Mouse (Mus musculus) hindbrain, embryonic 10.5 days (tissue): ENCODE data around the gene Olfr215. TPM values are rescaled to one million over a fixed set of nuclear protein-coding genes. Genes with fewer than 3 reads are reported as not detected.
"Not testable (repeated sequence)": the region's sequence is repeated elsewhere in the genome, so short reads cannot be mapped to it uniquely, and the experiment has no call there.

Experiments used
- DNase-seq: peaks from one replicate; pipeline ENCODE4 v3.0.0-alpha.2; 2017; ENCODE audit warnings: low spot score
- H3K27ac ChIP-seq: fragments of 300-500 bp; sonication (generic); 2 replicates; pipeline ENCODE4 v1.5.1; 2016; ENCODE audit warnings: mild to moderate bottlenecking, moderate library complexity
- H3K27me3 ChIP-seq: fragments of 300-500 bp; sonication (generic); 2 replicates; pipeline ENCODE4 v1.6.1; 2016; ENCODE audit warnings: mild to moderate bottlenecking; ENCODE audit not compliant: poor library complexity, insufficient read depth, severe bottlenecking
- H3K36me3 ChIP-seq: fragments of 300-500 bp; sonication (generic); 2 replicates; pipeline ENCODE4 v1.6.1; 2016; ENCODE audit warnings: mild to moderate bottlenecking, moderate library complexity
- H3K4me1 ChIP-seq: fragments of 300-500 bp; sonication (generic); replicated peaks from 2 replicates; pipeline ENCODE4 v1.6.1; 2016; ENCODE audit warnings: mild to moderate bottlenecking
- H3K4me3 ChIP-seq: fragments of 300-500 bp; sonication (generic); 2 replicates; pipeline ENCODE4 v1.5.1; 2016; ENCODE audit warnings: mild to moderate bottlenecking, moderate library complexity
- H3K9me3 ChIP-seq: fragments of 300-500 bp; sonication (generic); 2 replicates; pipeline ENCODE4 v1.6.1; 2016; ENCODE audit warnings: mild to moderate bottlenecking, moderate library complexity
- WGBS: fragments of 180-500 bp; shearing (Covaris S2); methylation state at CpG from one replicate; pipeline ENCODE4 v1.1.7; 2016; 5-methylcytosine and 5-hydroxymethylcytosine counted together
- polyA plus RNA-seq: library from polyadenylated mRNA; unstranded; fragments of >200 nt; fragmentation: Nextera tagmentation; extraction: Ambion mirVana; gene quantifications from 2 replicates; pipeline ENCODE4 v1.2.1, GENCODE M21; 2016

The Olfr215 gene
- not detected in 2 replicates for polyA plus RNA-seq

- Histone ChIP-seq H3K9me3 (no peaks in the 10 kb centered on the region), H3K4me3 (no peak within 1 kb of the TSS), H3K27me3 (no peaks in the 10 kb centered on the region), H3K36me3 (no peaks in the 10 kb centered on the region), H3K4me1 (no peaks in the 10 kb centered on the region), H3K27ac (no peak within 1 kb of the TSS)
- DNase-seq: no peak
- 73% methylated on average over 4 of the region's 4 CpGs for WGBS
Observed at GRCm38 (mm10) chr6:116584095-116584494, at the start of gene Olfr215. TSS of gene Olfr215 (minus strand) at chr6:116584195.

- Histone ChIP-seq H3K36me3 (peaks cover 38% of the 10 kb centered on the region), H3K27me3 (no peaks in the 10 kb centered on the region), H3K4me3 (no peak overlapping the region), H3K9me3 (no peaks in the 10 kb centered on the region), H3K27ac (no peak overlapping the region), H3K4me1 (peaks cover 21% of the 10 kb centered on the region)
- peak; percentile 68 for DNase-seq
- 53% methylated on average over 1 of the region's 1 CpGs for WGBS
Observed at GRCm38 (mm10) chr6:116632129-116632528, 48.1 kb upstream of the Olfr215 start.

- Histone ChIP-seq H3K27ac (peak overlapping the region; percentile 100), H3K4me1 (peaks cover 33% of the 10 kb centered on the region), H3K36me3 (peaks cover 38% of the 10 kb centered on the region), H3K4me3 (no peak overlapping the region), H3K27me3 (no peaks in the 10 kb centered on the region), H3K9me3 (no peaks in the 10 kb centered on the region)
- no peak for DNase-seq
- 87% methylated on average over 10 of the region's 10 CpGs for WGBS
Observed at GRCm38 (mm10) chr6:116629766-116630165, 45.8 kb upstream of the Olfr215 start.

- Histone ChIP-seq H3K27ac (peak within 1 kb of the TSS; percentile 100), H3K36me3 (peaks cover 36% of the 10 kb centered on the region), H3K4me3 (peak within 1 kb of the TSS; percentile 91), H3K27me3 (no peaks in the 10 kb centered on the region), H3K4me1 (peaks cover 33% of the 10 kb centered on the region), H3K9me3 (no peaks in the 10 kb centered on the region)
- WGBS: under 1% methylated on average over 56 of the region's 56 CpGs
- DNase-seq: peak; percentile 88
Observed at GRCm38 (mm10) chr6:116628539-116629171, 44.7 kb upstream of the Olfr215 start, which contains the start of gene Zfp422. TSS of gene Zfp422 (minus strand) at chr6:116628999.

GRCm38 (mm10) chr6:116628095-116628494 is 44.1 kb upstream of the Olfr215 start:
- WGBS: 26% methylated on average over 9 of the region's 9 CpGs
- Histone ChIP-seq H3K36me3 (peaks cover 34% of the 10 kb centered on the region), H3K4me3 (peak overlapping the region; percentile 91), H3K27ac (peak overlapping the region; percentile 100), H3K27me3 (no peaks in the 10 kb centered on the region), H3K4me1 (peaks cover 33% of the 10 kb centered on the region), H3K9me3 (no peaks in the 10 kb centered on the region)
- DNase-seq: no peak

GRCm38 (mm10) chr6:116626417-116626816 is 42.4 kb upstream of the Olfr215 start:
- Histone ChIP-seq H3K4me1 (peaks cover 38% of the 10 kb centered on the region), H3K36me3 (peaks cover 34% of the 10 kb centered on the region)
- 96% methylated on average over 9 of the region's 9 CpGs for WGBS
- H3K4me3 ChIP-seq, H3K27ac ChIP-seq, DNase-seq, H3K9me3 ChIP-seq, H3K27me3 ChIP-seq: not testable (repeated sequence)

- WGBS: 69% methylated on average over 8 of the region's 8 CpGs
- no peak for DNase-seq
- Histone ChIP-seq H3K36me3 (peaks cover 26% of the 10 kb centered on the region), H3K4me1 (peaks cover 15% of the 10 kb centered on the region), H3K27me3 (no peaks in the 10 kb centered on the region), H3K9me3 (no peaks in the 10 kb centered on the region), H3K27ac (no peak overlapping the region), H3K4me3 (no peak overlapping the region)
Observed at GRCm38 (mm10) chr6:116621318-116622023, 37.5 kb upstream of the Olfr215 start.

- H3K9me3 ChIP-seq: no peaks in the 10 kb centered on the region
Observed at GRCm38 (mm10) chr6:116618073-116618472, 34.1 kb upstream of the Olfr215 start.

GRCm38 (mm10) chr6:116615719-116616118 is 31.7 kb upstream of the Olfr215 start:
- Histone ChIP-seq H3K9me3 (no peaks in the 10 kb centered on the region), H3K4me3 (no peak overlapping the region), H3K27ac (no peak overlapping the region), H3K36me3 (no peaks in the 10 kb centered on the region), H3K4me1 (no peaks in the 10 kb centered on the region), H3K27me3 (no peaks in the 10 kb centered on the region)
- no peak for DNase-seq
- 89% methylated on average over 2 of the region's 2 CpGs for WGBS

More at GRCm38 (mm10) chr6:116618073-116618472, 34.1 kb upstream of the Olfr215 start:
- H3K27me3 ChIP-seq: no peaks in the 10 kb centered on the region
- no peak overlapping the region for H3K4me3 ChIP-seq
- peaks cover 8% of the 10 kb centered on the region for H3K4me1 ChIP-seq
- DNase-seq: no peak
- no peak overlapping the region for H3K27ac ChIP-seq
- H3K36me3 ChIP-seq: no peaks in the 10 kb centered on the region

GRCm38 (mm10) chr6:116607230-116607629 is 23.2 kb upstream of the Olfr215 start:
- H3K27ac ChIP-seq: no peak overlapping the region
- no peaks in the 10 kb centered on the region for H3K9me3 ChIP-seq
- DNase-seq: no peak
- H3K4me1 ChIP-seq: no peaks in the 10 kb centered on the region
- no peaks in the 10 kb centered on the region for H3K27me3 ChIP-seq
- 50% methylated on average over 4 of the region's 4 CpGs for WGBS
- no peaks in the 10 kb centered on the region for H3K36me3 ChIP-seq
- no peak overlapping the region for H3K4me3 ChIP-seq

- not testable (repeated sequence) for H3K27me3 ChIP-seq, DNase-seq, H3K4me3 ChIP-seq, H3K36me3 ChIP-seq, H3K27ac ChIP-seq, H3K4me1 ChIP-seq, H3K9me3 ChIP-seq
Observed at GRCm38 (mm10) chr6:116600969-116601368, 17.0 kb upstream of the Olfr215 start.

- Histone ChIP-seq H3K27me3 (no peaks in the 10 kb centered on the region), H3K4me1 (no peaks in the 10 kb centered on the region), H3K9me3 (no peaks in the 10 kb centered on the region), H3K36me3 (no peaks in the 10 kb centered on the region), H3K27ac (no peak overlapping the region), H3K4me3 (no peak overlapping the region)
- 35% methylated on average over 3 of the region's 3 CpGs for WGBS
- peak; percentile 33 for DNase-seq
Observed at GRCm38 (mm10) chr6:116569834-116570233, 14.2 kb downstream of the Olfr215 start.

- Histone ChIP-seq H3K4me1 (no peaks in the 10 kb centered on the region), H3K27me3 (no peaks in the 10 kb centered on the region), H3K27ac (no peak overlapping the region), H3K9me3 (no peaks in the 10 kb centered on the region), H3K4me3 (no peak overlapping the region), H3K36me3 (no peaks in the 10 kb centered on the region)
- no peak for DNase-seq
- WGBS: 73% methylated on average over 3 of the region's 3 CpGs
Observed at GRCm38 (mm10) chr6:116554952-116555351, 29.0 kb downstream of the Olfr215 start.
